Mouse (Mus musculus): ENCODE results near the gene Olfr1373. TPM values are rescaled to one million over a fixed set of nuclear protein-coding genes. Genes with fewer than 3 reads are reported as not detected.
"Not testable (repeated sequence)": the region's sequence is repeated elsewhere in the genome, so short reads cannot be mapped to it uniquely, and the experiment has no call there.

Gene Olfr1373
- total and polyA plus RNA-seq, 2 experiments from 2014 or later, result not detected

DNA sequence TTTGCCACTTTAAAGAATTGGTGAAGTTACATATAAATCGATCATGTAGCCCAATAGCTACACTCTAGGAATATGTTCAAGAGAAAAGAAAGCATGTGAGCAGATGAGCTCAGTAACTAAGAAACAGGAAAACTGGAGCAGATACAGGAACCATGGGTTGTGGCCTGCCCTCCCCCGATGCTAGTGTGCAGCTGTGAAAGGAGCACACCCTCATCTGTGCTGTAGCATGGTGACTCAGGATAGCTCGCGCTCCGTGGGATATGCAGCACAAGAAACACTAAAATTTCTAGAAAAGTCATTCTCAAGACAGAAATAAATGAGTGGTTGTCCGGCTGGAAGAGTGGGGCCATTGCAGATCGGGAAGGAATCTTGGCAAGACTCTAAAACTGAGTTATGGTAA, 28.2 kb downstream of the Olfr1373 start:
- Histone ChIP-seq H3K9me3 (replicated peaks; ENCODE audit: control insufficient read depth, low read length) (no peaks in the 10 kb centered on the region), H3K4me3 (ENCODE audit: low read depth, low read length) (no peak overlapping the region), H3K4me2 (ENCODE audit: low read depth, low read length) (no peak overlapping the region), H3K36me3 (replicated peaks; ENCODE audit: control insufficient read depth, insufficient read depth, low read length) (peaks cover 80% of the 10 kb centered on the region), H3K9ac (replicated peaks; ENCODE audit: low read depth, low read length) (no peak overlapping the region), H3K27ac (ENCODE audit: low read depth) (no peak overlapping the region), H3K27me3 (ENCODE audit: control insufficient read depth, insufficient read depth, low read length) (no peaks in the 10 kb centered on the region), H3K4me1 (ENCODE audit: control insufficient read depth, insufficient read depth) (no peaks in the 10 kb centered on the region)
- 91% methylated on average over 7 of the region's 7 CpGs for WGBS
- TF ChIP-seq CTCF (IDR thresholded peaks at IDR 0.05; ENCODE audit: low read depth), result no peak
- ATAC-seq (ENCODE audit: insufficient read depth, low read depth) (no peak), DNase-seq (ENCODE audit: low spot score) (no peak)

DNA sequence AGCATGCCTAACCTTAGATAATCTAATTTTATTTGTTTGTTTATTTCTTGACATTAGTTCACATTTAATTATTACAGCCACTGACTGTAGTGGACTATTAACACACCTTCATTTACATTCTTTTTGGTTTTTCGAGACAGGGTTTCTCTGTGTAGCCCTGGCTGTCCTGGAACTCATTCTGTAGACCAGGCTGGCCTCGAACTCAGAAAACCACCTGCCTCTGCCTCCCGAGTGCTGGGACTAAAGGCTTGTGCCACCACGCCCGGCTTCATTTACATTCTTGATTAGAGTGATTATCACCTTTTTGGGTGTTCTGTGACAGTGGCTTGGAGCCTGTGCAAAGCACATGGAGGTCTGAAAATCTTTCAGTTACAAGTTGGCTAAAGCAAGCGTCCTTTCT, 29.2 kb downstream of the Olfr1373 start:
- not testable (repeated sequence) for H3K27me3 ChIP-seq (ENCODE audit: control insufficient read depth, insufficient read depth, low read length); H3K4me2 ChIP-seq (ENCODE audit: low read depth, low read length); ATAC-seq (ENCODE audit: insufficient read depth, low read depth); DNase-seq (ENCODE audit: low spot score); H3K9me3 ChIP-seq (replicated peaks; ENCODE audit: control insufficient read depth, low read length); H3K4me1 ChIP-seq (ENCODE audit: control insufficient read depth, insufficient read depth); H3K27ac ChIP-seq (ENCODE audit: low read depth); H3K9ac ChIP-seq (replicated peaks; ENCODE audit: low read depth, low read length); H3K4me3 ChIP-seq (ENCODE audit: low read depth, low read length)
- peaks cover 70% of the 10 kb centered on the region for H3K36me3 ChIP-seq (replicated peaks; ENCODE audit: control insufficient read depth, insufficient read depth, low read length)
- WGBS, result 89% methylated on average over 6 of the region's 6 CpGs

DNA sequence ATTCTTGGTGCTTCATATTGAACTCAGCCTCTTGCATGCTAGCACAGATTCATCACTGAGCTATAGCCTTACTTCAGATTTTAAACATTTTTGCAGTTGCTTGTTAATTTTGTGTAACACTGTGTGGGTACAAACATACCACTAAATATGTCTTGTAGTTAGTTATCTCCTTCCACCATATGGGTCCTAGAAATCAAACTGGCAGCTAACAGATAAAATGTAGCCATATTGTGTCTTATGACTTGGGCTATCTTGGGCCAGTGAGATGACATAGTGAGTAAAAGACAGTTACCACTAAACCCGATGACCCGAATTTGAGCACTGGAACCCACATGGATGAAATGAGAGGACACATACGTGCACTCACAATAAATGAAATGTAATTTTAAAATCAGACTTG, 29.8 kb downstream of the Olfr1373 start:
- no peak overlapping the region for H3K9ac ChIP-seq (replicated peaks; ENCODE audit: low read depth, low read length)
- H3K4me3 ChIP-seq (ENCODE audit: low read depth, low read length), result no peak overlapping the region
- H3K36me3 ChIP-seq (replicated peaks; ENCODE audit: control insufficient read depth, insufficient read depth, low read length), result peaks cover 65% of the 10 kb centered on the region
- ATAC-seq (ENCODE audit: insufficient read depth, low read depth) (no peak), DNase-seq (ENCODE audit: low spot score) (no peak)
- 86% methylated on average over 3 of the region's 3 CpGs for WGBS
- TF ChIP-seq CTCF (IDR thresholded peaks at IDR 0.05; ENCODE audit: low read depth), result no peak
- TF ChIP-seq EP300 (IDR thresholded peaks at IDR 0.05; ENCODE audit: low read depth), result no peak
- H3K27me3 ChIP-seq (ENCODE audit: control insufficient read depth, insufficient read depth, low read length), result no peaks in the 10 kb centered on the region
- H3K4me1 ChIP-seq (ENCODE audit: control insufficient read depth, insufficient read depth), result no peaks in the 10 kb centered on the region
- no peaks in the 10 kb centered on the region for H3K9me3 ChIP-seq (replicated peaks; ENCODE audit: control insufficient read depth, low read length)
- H3K27ac ChIP-seq (ENCODE audit: low read depth), result no peak overlapping the region
- no peak overlapping the region for H3K4me2 ChIP-seq (ENCODE audit: low read depth, low read length)

DNA sequence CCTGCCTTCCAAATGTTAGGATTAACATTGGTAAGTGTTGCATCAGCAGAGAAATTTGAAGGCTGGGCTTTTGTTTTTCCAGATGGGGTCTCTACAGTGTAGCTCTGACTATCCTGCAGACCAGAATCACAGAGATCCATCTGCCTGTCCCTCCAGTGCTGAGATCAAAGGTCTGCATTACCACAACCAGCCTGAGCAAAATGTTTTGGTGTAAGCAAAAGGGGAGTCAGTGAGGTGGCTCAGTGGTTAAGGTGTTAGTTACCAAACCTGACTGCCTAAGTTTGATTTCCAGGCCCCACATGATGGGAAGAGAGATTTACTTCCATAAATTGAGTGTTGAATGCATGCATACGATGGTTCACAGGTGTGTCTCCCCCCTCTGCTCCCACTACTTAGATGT, 35.9 kb downstream of the Olfr1373 start:
- ATAC-seq (ENCODE audit: insufficient read depth, low read depth), result no peak
- Histone ChIP-seq H3K27me3 (ENCODE audit: control insufficient read depth, insufficient read depth, low read length) (no peaks in the 10 kb centered on the region), H3K27ac (ENCODE audit: low read depth) (no peak overlapping the region), H3K4me1 (ENCODE audit: control insufficient read depth, insufficient read depth) (peaks cover 21% of the 10 kb centered on the region), H3K9ac (replicated peaks; ENCODE audit: low read depth, low read length) (no peak overlapping the region), H3K4me3 (ENCODE audit: low read depth, low read length) (no peak overlapping the region), H3K9me3 (replicated peaks; ENCODE audit: control insufficient read depth, low read length) (no peaks in the 10 kb centered on the region), H3K36me3 (replicated peaks; ENCODE audit: control insufficient read depth, insufficient read depth, low read length) (peaks cover 7% of the 10 kb centered on the region), H3K4me2 (ENCODE audit: low read depth, low read length) (no peak overlapping the region)
- no peak for DNase-seq (ENCODE audit: low spot score)
- 70% methylated on average over 1 of the region's 1 CpGs for WGBS
- TF ChIP-seq CTCF (IDR thresholded peaks at IDR 0.05; ENCODE audit: low read depth) (no peak), EP300 (IDR thresholded peaks at IDR 0.05; ENCODE audit: low read depth) (no peak)

DNA sequence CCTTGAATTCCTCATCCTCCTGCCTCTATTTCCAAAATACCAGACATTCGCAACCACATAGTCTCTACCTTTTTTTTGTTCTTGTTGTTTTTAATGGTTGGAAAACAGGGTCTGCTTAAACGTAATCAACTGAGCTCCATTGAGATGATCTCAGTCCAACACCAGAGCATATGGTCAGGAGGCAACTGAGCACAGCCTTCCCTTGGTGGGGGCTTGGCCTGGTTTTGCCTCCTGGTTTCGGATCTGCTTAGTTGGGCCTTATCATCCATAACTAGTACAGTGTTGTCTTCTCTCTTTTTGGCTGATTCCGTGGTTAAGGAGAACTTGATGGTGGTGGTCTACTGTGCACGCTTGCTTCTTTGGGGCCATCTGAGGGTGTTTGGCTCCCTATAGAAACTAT, 36.5 kb downstream of the Olfr1373 start:
- ATAC-seq (ENCODE audit: insufficient read depth, low read depth), result no peak
- Histone ChIP-seq H3K36me3 (replicated peaks; ENCODE audit: control insufficient read depth, insufficient read depth, low read length) (peaks cover under 1% of the 10 kb centered on the region; the same call in 1 of the 2 replicates), H3K9me3 (replicated peaks; ENCODE audit: control insufficient read depth, low read length) (no peaks in the 10 kb centered on the region), H3K4me2 (ENCODE audit: low read depth, low read length) (no peak overlapping the region), H3K27me3 (ENCODE audit: control insufficient read depth, insufficient read depth, low read length) (no peaks in the 10 kb centered on the region), H3K9ac (replicated peaks; ENCODE audit: low read depth, low read length) (no peak overlapping the region), H3K4me1 (ENCODE audit: control insufficient read depth, insufficient read depth) (peaks cover 26% of the 10 kb centered on the region), H3K27ac (ENCODE audit: low read depth) (no peak overlapping the region), H3K4me3 (ENCODE audit: low read depth, low read length) (no peak overlapping the region)
- 84% methylated on average over 5 of the region's 5 CpGs for WGBS
- DNase-seq (ENCODE audit: low spot score), result no peak
- no peak for TF ChIP-seq EP300 (IDR thresholded peaks at IDR 0.05; ENCODE audit: low read depth)
- TF ChIP-seq CTCF (IDR thresholded peaks at IDR 0.05; ENCODE audit: low read depth), result no peak

DNA sequence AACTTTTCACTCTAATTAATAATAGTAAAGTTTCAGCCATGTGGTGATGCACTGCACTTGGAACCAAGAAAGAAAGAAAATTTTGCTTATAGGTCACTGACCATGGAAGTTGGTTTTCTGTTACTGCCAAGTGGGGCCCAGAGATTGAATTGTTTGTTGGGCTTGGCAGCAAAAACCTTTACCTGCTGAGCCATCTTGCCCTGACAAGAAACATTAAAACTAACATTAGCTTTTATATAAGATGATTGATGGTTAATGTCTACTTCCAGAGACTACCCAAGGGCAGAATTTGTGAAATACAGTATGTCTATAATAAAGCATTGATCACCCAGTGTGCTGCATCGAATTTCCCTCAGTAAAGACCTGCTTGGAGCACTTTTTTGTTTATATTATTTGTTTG, 38.9 kb downstream of the Olfr1373 start:
- Histone ChIP-seq H3K36me3 (replicated peaks; ENCODE audit: control insufficient read depth, insufficient read depth, low read length) (no peaks in the 10 kb centered on the region), H3K27me3 (ENCODE audit: control insufficient read depth, insufficient read depth, low read length) (no peaks in the 10 kb centered on the region), H3K27ac (ENCODE audit: low read depth) (peak overlapping the region; percentile 71), H3K9ac (replicated peaks; ENCODE audit: low read depth, low read length) (0 out of 2 replicates have a peak overlapping the region, but pooled peaks have one; percentile 30), H3K4me2 (ENCODE audit: low read depth, low read length) (no peak overlapping the region), H3K4me1 (ENCODE audit: control insufficient read depth, insufficient read depth) (peaks cover 46% of the 10 kb centered on the region), H3K9me3 (replicated peaks; ENCODE audit: control insufficient read depth, low read length) (no peaks in the 10 kb centered on the region), H3K4me3 (ENCODE audit: low read depth, low read length) (no peak overlapping the region)
- ATAC-seq (ENCODE audit: insufficient read depth, low read depth), result no peak
- TF ChIP-seq CTCF (IDR thresholded peaks at IDR 0.05; ENCODE audit: low read depth), result no peak
- TF ChIP-seq EP300 (IDR thresholded peaks at IDR 0.05; ENCODE audit: low read depth), result no peak
- 85% methylated on average over 1 of the region's 1 CpGs for WGBS
- no peak for DNase-seq (ENCODE audit: low spot score)
